Mouse (Mus musculus) ES-CJ7 (cell line): ENCODE measurements at regions not wholly inside any gene's neighbourhood (a gene's known extent, or its start where the extent isn't known, plus 50 kb on each side); places are given as distances from the start of the nearest gene placed in this dataset.

ENCODE experiments used
- DNase-seq: peaks from one replicate; pipeline ENCODE4 v3.0.0; 2011; ENCODE audit warnings: low read depth, low spot score

DNA sequence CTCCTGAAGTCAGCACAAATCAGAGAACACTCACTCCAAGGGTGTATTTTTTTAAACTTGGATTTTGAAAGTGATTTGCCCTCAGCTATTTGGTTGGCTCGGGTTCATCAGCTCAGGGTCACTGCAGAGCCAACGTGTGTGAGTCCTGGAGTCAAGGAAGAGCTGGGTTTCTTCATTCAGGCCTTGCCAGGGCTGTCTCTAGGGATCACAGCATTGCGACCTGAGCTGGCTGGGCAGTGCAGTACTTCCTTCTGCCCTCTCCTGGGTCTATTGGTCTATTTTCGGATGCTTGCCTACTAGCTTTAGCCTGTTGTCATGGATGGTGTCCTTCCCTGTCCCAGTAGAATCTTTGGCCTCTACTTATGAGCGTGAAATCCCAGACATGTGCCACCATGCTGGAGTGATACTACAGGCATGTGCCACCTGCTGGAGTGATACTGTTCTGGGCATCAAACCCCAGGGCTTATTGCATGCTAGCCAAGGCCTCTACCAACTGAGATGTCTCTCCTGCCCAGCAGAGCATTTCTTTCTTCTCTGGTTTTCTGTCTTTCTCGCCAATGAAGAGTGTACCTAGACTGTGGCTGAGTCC, 211.7 kb upstream of the Rbfox1 start:
- no peak for DNase-seq

DNA sequence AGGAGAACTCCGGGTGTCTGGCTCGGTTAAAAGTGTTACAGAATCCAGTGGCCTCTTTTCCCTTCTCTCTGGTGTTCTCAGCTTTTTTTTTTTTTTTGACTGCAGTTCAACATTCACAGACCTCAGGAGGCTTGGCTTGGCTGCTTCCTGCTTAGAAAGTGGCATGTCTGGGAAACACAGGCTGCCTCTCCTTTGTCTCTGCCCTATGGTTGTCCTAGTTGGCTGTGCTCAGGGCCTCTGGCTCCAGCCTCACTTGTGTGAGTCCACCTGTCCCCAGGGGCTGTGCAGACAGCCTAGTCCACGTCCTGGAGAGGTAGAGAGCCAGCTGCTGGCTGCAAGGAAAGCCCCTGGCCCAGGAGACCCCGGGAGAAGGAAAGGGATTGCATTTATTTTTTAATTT, 212.3 kb upstream of the Rbfox1 start:
- no peak for DNase-seq

DNA sequence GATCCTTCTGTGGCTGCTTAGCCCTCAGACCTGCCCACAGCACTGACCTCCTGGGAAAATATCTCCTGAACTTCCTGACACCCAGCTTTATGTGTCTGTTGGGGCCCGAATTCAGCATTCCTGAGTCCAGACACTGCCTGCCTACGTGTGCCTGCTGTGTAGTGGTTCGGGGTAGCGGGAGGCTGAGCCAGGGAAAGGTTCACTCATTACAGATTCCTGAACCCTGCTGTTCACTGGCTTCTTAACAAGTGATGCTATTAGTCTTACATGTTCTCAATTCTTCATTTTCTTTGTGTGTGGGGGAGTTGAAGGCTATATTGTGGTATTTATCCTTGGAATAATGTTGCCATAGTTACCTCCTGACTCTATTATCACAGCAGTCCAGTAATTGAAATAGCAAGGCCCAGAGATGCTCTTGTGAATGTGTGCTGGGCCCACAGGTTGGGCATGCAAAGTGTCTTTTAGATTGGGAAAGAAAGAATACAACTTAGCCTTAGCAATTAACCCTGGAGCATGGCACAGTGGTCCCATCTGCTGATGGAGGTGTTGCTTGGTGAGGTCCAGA, 216.7 kb upstream of the Rbfox1 start:
- no peak for DNase-seq

DNA sequence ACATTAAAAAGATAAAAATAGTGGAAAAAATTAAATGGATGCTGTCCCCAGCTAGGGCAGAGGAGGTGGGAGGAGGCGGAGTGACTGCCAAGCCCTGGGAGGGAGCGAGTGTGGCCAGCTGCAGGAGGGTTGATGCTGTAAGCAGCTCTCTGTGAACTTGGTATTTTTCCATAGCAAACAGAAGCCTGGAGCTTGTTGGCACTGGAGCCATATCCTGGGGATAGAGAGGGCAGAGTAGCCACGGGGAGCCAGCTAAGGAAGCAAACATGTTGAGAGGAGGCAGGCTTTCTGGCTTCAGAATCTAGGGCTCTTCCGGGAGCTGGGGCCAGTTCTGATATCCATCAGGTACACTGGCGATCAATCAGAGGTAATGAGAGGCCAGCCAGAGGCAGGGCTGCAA, 223.2 kb upstream of the Rbfox1 start:
- DNase-seq = no peak

DNA sequence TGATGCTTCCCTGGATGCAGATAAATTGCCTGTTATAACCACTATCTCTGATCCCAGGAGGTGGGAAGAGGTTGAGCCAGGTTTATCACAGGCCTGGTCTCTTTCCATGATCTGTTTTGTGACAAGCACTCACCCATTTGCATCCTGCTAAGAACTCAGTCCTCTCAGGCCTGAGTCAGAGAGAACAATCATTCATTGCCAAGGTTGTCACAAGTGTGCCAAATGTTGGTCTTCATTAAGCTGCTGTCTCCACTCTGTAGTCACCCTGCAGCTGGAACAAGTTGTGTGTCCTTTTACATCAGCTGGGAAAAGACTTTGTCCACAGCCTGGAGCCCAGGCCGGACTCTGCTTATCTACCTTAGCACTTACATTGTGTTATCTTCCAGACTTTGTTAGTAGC, 233.6 kb upstream of the Rbfox1 start:
- DNase-seq = no peak

DNA sequence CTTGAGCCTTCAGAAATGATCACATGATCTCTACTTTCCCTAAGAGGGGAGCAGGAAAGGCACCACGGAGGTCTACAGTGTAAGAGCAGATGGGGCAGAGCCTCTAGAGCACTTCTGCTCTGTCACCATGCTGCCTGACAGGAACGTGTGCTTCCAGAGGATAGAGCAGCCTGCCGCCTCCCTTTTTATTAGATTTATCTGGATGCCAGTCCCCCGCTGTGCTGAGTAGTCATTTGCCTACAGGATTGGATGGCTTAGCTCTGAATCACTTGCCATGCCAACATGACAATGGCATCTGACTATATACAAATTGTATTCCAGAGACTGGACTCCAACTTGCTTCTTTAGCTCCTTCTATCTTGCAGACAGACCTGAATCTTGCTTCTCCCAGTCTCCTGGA, 234.2 kb upstream of the Rbfox1 start:
- no peak for DNase-seq

DNA sequence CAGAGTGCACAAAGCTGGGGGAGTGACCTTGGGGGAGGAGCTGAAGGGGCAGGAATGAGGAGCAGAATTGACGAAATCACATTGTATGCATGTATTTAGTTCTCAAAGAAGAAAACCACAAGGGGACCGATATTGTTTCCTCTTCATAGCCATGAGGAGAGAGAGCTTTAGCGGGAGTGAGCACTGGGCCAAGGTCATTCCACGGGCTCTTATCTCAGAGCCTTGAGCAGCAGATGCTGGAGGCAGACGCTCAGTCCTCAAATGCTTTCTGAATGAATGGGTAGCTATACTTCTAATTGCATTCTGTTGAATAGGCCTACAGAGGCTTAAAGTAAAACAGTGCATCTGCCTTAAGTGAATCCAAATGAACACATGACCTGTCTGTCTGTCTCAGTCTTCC, 245.2 kb upstream of the Rbfox1 start:
- DNase-seq = no peak

DNA sequence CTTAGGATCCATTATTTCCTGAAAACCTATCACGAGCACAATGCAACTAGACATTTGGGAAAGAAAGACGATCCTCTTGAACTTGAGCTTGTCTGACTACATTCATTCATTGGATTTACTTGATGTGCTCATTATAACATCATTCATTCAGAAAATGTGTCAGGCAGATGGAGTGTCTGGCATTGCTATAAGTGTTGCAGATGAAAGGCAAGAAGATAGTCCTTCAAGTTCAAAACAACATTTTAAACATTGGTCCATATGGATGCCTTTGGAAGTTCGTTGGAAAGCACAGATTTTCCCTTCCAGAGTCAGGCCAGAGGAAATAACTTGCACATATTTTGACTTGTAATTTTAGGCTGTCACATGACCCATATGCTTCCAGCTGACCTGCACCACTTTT, 255.2 kb upstream of the Rbfox1 start:
- DNase-seq = no peak

DNA sequence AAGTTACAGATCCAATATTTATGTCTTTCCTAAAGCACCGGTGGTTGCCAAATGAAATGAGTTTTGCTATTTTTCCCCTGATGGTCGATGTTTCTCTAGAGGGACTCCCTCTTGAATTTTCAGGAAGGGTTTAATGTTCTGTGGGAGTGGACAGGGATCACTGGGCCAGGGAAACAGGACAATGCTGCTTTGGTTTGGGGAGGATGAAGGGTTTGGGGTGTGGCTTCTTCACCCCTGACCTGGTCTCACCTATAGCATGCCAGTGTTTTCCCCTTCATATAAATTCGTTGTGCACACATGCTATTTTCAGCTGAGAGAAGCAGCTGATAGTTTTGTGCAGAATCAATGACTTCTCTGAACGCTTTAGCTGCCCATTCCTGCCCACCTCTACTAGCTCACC, 257.2 kb upstream of the Rbfox1 start:
- no peak for DNase-seq

DNA sequence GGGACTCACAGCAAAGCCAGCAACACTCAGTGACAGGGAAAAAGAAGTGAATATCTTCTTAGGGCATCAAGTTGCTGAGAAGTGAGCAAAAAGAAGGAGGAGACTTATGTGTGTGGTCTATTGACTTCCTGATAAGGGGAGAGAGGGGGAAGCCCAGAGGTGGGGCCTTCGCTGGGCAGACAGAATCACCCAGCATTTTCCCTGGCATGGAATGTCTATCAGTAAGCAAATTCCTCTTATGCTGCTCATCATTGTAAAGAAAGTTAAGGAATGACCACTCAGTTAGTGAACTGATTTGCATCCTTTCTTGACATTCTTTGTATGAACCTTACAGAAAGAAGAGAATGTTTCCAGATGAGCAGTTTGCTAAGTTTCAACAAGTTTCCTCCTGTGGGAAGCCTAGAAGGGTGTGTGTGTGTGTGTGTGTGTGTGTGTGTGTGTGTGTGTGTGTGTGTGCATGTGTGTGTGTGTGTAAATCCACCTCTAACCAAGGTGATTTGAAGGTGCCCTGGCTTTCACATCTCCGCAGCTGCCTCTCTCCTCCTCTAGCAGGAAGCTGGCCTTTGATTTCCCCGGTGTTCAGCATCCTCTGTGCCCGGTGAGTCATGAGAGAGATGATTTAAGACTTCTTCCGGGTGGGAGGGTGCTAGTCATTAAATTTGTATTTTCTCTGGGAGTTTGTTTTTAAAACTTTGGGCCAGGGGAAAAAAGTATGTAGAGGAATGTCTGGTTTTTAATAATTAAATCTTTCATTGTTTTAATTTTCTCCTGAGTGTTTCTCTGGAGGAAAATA, 257.8 kb upstream of the Rbfox1 start:
- no peak for DNase-seq

DNA sequence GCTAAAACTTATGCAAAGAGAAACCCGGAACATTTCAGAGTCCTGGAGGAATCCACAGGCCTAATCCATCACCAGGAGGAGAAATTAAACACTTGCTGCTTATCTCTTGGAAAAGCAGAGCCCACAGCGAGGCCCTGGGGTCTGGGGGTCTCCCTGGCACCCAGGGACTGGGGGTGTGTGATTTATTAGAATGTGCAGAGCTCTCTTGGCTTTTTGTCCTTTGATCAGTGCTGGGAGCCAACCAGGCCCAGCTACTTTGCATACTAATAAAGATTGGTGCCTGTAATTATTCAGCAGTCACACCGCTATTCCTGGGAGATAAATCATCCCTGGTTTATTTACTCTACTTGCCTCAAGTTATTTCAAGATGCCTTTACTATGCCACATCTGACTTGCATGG, 260.0 kb upstream of the Rbfox1 start:
- no peak for DNase-seq

DNA sequence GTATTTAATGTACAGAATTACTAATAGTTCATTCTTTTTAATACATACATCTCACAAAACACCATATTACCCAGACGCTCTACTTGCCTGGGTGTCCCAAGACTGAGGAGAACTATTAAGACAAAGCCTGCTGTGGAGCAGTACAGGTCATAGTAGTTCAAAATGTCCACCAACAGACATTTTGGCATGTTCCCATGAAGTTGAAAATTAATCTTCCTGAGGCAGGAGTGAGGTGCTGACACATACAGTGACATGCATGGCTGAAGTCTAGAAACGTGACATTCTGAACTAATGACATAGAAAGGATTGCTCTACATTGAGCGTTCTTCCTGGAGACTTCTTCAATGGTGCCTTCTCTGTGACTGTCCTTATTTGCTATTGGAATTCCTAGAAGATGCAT, 264.6 kb upstream of the Rbfox1 start:
- no peak for DNase-seq

DNA sequence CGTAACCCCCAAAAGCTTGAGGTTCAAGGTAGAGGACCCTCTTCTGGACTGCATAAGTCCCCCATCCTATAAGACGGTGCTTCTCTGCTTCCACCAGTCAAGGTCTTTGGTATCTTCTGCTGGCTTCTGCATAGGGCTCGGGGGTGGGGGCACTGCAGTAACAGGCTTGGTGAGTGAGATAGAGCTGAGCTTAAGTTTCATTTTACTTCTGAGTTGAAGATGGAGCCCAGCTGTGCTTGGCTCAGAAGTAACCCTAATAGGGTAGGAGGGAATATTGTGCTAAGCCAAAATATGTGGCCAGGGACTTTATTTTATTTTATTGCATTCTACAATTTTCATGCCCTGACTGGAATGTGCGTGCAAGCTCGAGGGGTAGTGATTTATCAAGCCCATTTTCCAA, 268.8 kb upstream of the Rbfox1 start:
- no peak for DNase-seq

DNA sequence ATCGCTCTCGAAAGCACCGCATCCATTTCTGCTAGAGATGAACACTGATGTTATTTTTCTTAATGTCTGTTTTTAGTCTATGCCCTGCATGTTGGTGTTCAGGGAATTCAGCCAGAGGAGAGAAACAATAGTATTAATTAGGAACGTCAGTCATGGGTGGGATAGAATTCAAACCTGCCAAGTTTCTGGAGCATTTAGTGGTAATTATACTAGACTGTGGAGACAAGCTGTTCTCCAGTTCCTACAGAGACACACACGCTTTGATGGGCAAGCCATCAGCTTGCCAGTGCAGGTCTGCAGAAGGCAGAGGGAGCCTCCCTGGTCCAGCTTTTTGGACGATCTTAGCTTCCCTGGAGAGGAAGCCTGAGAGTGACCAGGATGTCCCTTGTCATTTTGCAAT, 289.8 kb upstream of the Rbfox1 start:
- DNase-seq = no peak

DNA sequence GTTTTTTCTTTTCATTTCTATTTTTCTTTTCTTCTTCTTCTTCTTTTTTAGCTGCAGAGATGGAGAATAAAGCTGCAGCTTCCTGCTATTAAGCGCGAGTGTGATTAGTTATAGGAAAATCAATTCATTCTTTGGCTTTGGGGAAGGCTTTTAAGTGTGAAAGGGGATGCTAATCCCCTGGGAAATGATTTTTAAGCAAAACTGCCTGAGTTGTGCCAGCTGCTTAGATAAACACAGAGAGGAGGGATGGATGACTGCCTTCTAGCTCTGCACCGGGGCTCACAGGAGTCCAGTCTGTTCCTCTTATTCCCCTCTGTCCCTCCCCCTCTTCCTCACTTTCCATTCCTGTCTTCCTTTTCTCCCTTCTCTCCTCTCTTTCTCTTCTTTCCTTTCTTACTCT, 306.8 kb upstream of the Rbfox1 start:
- DNase-seq = no peak

DNA sequence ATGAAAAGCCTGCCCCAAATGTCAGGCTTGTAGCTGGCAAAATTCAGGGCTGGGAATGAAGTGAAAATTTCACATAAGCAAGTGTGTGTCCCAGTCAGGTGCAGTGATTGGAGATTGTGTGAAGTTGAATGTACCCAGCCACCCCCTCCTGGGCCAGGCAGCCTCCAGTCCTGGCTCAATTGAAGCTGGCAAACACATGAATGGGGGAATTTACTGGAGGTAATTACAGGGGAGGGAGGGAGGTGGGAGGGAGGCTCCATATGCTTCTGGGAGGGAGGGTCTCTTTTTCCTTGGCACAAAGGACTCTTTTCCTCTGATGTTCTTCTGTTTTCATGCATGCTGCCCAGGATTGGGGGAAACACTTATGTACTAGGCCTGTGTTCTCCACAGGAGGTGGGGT, 312.4 kb upstream of the Rbfox1 start:
- no peak for DNase-seq

DNA sequence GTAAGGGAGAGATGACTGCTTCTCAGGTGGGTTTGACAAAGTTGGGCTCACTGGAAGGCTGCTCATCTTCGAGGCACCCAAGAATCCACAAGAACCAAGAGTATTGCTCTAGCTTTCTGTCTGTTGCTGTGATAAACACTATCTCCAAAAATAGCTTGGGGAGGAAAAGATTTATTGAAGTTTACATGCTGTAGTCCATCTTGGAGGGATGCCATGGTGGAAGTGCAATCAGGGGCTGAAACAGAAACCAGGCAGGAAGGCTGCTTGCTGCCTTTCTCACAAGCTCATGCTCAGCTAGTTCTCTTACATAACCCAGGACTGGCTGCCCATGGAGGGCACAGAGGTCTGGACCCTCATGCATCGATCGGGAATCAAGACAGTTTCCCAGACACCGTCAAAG, 314.5 kb upstream of the Rbfox1 start:
- no peak for DNase-seq

DNA sequence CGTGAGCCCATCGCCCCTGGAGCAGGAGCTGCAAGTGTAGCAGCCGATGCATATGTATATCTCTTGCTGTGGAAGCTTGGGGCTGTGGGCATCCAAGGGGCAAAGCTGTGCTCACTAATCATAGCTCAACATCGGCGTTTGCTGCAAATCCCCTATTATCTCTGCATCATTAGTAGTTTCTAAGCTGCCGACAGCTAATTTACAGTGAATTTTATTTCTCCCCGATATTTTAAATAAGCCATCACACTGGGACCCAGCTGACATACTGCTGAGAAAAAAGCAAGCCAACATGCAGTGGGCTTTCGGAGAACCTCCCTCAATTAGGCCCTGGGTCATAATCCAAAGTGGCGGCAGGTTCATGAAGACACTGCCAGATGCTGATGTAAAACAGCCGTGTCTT, 313.3 kb upstream of the Eef2kmt start:
- no peak for DNase-seq

DNA sequence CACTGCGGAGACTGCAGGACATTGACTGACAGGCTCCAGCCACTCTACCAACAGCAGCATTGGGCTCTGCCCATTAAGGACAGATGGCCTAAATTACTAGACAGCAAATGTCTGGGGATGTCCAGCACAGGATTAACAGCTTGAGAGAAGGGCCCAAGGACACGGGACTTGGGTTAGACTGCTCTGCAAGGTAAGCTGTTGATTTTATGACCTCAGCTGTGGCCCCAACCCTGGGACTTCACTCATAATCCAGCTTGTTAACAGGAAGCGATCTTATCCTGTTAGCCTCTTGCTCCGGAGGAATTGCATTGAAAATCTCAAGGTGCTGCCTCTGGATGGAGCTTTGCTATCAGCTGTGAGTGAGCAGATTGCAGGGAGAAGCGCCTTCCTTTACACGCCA, 293.2 kb upstream of the Eef2kmt start:
- DNase-seq = no peak

DNA sequence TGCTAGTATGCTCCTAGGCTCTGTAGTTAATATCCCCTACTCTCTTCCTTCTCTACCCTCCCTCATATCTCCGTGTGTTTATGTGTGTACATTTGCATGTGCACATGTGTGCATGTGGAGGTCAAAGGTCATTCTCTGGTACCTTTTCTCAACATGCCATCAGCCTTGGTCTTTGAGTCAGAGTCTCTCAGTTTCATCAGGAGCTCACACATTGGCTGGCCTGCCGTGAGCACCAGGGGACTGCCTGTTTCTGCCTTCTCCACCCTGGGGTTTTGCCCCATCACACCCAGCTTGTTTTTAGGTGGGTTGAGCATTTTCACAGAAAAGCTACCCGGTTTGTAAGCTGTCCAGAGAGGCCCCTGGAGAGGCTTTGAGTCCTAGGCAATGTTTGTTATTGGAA, 292.8 kb upstream of the Eef2kmt start:
- no peak for DNase-seq

DNA sequence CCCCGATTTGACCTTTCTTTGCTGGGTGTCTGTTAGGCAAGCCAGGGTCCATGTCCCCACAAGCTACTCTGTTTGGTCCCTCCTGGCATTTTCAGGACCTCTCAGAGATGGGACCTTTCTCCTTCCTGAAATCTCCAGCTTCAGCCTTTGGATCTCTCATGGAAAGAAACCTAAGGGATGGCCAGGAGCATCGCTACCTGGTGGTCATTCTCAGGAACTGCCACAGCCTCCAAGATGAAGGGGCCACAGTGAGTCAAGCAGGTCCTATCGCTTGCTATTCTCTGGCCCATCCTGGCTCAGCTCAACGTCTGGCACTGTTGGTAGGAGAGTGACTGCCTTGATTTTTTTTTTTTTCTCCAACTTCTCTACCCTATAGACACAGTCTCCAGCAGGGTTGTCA, 291.0 kb upstream of the Eef2kmt start:
- no peak for DNase-seq

DNA sequence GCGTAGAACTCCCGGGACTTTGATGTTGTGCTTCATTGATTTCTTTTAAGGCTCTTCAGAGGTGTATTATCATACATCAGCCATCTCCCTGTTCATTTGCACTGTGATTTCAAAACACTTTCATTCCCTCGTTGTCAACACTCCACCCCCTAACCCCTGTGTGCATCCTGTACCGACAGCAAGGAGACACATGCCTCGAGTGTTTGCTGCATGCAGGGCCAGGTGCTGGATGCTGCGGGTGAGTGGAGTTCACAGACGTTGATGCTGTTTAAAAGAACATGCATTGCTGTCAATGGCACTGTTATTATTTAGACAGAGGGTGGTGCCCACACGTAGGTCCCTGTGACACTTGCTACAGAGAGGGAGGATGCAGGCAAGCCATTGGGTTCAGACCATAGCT, 290.0 kb upstream of the Eef2kmt start:
- DNase-seq = no peak

DNA sequence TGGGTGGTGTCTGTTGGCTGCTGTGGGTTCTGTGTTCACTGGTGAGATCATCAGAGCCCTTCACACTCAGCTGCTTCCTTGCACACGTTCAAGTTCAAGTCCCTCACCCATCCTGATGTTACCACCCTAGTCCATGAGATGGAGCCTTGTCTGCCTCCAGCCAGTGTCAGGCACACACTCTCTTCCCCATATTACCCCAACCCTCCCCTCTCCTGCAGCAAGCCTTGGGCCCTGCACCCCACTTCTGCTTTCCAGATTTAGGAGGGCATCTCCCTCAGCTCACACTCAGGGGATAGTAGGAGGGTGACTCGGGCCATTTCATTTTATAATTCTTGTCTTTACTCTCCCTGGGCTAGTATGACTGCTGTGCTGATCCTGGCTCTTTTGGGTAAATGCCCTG, 288.7 kb upstream of the Eef2kmt start:
- no peak for DNase-seq
